Mouse (Mus musculus) T-helper 17 cell (primary cell): ENCODE data around the gene Man1a.

Source experiments
- in situ Hi-C, 2 experiments: fragments of 300-600 bp; cut with MboI, MseI; formaldehyde crosslinking; loops; 1 replicate in 1 of 2; 2 replicates in 1 of 2; pipeline ENCODE4 v1.15.1; 2025; ENCODE audit warnings: high pct_unique_total_duplicates in 2 of 2

Gene Man1a

DNA sequence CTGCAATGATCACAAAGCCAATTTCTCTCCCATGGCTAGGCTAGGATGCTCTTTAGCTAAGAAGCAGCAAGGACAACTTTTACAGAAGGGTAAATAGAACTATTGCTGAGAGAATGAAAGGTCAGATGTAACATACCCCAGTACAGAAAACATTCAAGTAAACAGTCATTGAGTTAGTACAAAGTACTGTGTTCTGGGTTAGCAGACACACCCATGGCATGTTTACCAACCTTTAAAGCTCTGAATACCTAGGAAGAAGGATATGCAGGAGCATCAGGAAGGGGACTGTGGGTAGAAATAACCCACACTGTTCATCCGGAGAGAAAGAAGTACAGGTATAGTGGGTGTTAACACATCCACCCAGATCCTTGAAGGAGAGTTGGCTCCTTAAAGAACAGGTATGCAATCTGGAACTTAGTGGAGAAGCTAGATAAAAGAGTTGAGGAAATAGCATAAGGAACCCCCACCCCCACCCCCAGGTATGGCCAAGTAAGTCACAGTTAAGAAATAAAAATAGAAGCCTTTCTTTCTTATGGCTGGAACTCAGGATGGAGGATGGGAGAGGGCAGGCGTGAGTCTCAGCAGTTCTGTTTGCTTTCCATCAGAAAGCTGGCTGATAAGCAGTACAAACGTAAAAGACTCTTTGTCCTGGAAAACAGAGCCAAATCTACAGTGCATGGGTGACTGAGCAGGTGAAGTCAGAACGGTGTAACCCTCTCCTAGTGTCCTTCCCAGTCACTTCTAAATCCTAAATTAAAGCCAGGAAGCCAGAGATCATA, 146.5 kb downstream of the Man1a start:
- in situ Hi-C loops, result no loop called here

DNA sequence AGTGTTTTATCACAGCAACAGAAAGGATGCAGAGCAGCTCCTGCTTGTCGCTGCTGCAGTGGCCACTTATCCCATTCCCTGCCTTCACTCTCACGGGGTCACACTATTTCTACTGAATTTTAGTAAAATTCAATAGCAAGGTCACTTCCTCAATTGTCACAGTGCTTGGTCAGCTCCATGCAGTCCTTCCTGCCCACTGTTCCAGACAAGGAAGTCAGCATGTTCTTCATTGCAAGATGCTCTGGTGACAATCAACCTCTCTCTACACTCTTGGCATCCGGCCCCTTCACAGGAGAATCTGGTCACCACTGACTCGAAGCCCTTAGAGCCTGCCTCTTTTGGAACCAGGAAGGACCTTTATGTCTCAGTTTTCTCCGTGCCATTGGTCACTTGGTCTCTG, 148.5 kb downstream of the Man1a start:
- in situ Hi-C loops, result no loop called here

DNA sequence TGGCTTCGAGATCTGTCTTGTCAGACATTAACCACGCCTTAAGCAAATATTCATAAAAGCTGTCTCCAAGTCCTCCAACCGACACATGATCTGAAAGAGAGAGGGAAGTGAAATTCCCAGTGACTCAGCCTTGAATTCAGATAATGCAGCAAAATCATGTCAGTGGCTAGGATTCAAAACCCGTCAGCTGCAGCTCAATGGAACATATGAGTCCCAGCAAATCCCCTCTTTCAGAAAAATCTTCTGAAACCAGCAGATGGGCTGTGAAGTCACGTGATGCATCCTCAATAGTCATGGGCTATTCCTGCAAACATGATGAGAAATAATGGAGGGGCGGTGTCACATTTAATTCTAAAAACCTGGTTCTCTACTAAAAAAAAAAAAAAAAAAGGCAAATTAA, 151.0 kb downstream of the Man1a start:
- in situ Hi-C loops, result no loop called here

DNA sequence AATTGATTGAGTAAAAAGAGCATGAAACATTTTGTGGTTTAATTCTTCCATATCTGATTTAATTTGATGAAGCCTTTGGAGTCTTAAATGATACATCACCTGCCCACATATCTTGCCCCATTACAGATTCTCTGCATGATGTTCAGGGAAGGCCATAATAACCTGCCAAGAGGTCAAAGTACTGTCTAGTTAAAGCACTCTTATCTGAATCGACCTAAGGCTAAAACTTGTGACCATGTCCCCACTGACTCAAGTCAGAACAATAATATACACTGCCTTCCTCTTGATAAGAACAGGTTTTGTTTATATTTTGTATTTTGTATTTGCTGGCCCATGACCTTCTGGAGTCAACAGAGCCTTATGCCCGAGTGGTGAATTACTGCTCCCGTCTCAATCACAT, 154.2 kb downstream of the Man1a start:
- in situ Hi-C loops, result no loop called here

DNA sequence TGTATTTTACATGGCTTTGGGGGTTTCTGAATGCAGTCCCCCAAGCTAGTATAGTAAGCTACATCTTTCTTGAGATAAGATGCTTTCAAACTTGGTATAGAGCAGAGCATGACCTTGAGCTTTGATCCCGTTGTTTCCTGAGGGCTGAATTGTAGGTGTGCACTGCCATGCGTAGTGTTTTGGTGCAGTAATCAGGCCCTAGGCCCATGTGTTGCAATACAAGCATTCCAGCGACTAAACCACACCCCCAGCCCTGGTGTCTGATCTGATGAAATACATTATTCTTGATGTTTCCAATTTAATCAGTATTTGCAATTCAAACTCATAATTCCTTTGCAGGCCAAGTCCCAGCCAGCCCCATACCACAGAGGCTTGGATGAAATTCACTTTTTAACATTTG, 158.9 kb downstream of the Man1a start:
- in situ Hi-C loops, result no loop called here

DNA sequence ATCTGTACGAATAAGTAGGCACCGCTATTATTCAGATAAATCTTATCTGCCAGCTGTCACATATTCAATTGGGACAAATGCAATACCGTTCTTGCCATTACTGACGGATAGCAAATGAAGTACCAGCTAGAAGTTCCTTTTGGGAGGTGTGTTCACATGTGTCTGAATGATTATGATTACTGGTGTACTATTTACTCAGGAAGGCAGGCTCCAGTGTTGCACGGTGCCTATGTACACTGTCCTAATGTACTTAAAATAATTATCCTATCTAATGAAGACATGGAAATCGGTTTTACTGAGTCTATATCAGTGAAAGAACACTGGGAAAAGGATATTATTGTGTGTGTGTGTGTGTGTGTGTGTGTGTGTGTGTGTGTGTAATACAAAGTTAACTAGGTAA, 160.7 kb downstream of the Man1a start:
- in situ Hi-C loops, result no loop called here

DNA sequence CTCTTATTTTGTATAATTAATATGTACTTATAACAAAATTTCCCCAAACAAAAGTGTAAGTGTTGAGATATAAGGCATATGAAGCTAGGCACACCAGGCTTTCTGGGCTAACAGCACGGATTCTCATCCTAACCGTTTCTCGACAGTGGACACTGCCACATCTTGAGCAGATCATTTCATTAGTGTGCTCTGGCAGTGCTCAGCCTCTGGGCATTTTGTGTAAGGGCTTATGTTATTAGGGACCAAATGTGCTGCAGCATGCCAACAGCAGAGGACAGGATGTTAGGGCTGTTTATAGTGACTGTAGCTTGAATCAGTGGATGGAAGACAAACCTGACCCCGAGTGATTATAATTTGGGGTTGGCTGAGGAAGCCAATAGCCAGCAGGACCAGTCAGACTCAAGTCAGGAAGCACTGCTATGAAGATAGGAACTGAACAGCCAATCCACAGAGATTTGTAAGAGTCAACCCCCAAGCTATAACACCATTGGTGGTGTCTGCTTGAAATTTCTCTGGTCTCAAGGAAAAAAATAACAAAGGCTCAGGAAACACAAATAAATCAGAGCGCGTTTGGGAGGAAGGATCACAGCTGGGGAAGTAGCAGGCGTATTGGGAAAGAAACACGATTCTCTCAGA, 161.3 kb downstream of the Man1a start:
- in situ Hi-C loops, result no loop called here

DNA sequence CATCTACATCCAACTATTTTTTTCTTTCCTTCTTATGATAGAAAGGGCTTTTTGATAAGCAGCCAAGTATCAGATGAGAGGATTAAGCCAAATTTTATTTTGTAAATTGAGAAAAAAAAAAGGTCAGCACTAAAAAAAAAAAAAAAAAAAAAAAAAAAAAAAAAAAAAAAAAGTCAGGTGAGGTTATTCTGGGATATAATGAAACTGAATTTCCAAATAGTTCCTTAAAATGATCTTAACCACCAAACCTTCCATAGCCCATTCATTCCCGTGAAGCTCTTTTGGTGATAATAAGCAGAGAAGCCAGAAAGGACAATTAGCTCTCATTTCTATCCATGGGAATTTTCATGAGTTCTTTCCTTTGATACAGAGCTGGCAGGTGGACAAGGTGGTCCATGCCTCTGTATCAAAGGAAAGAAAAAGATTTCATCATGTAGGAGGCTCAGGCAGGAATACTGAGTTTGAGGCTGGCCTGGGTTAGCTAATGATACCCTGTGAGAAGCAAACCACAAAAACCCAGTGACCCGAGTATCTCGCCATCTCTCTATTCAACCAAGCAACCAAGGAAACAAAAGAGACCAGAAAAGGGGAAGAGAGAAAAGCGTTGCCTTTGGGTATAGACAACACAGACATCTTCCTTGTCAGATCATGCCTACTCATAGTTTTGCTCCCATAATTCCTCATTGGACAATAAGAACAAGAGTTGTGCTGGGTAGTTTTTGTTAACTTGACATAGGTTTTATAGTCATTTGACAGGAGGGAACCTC, 162.7 kb downstream of the Man1a start:
- in situ Hi-C loops, result no loop called here

DNA sequence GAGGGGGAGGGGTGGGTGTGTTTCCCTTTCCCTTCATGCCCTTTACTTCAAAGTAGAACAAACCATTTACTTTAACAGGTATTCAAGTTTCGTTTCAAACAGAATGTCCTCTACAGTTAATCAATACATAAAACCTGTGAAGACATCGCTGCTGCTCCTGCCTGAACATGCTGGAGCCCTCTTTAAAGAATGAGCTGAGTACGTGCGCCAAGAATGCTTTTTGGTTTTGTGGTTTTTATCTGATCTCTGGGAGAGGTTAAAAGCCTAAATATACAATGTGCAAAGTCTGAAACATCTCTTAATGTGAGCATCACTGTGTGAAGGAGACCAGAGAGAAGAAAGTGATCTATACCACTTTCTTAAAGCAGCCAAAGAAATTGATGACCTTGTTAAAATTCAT, 186.9 kb downstream of the Man1a start:
- in situ Hi-C loops, result no loop called here

DNA sequence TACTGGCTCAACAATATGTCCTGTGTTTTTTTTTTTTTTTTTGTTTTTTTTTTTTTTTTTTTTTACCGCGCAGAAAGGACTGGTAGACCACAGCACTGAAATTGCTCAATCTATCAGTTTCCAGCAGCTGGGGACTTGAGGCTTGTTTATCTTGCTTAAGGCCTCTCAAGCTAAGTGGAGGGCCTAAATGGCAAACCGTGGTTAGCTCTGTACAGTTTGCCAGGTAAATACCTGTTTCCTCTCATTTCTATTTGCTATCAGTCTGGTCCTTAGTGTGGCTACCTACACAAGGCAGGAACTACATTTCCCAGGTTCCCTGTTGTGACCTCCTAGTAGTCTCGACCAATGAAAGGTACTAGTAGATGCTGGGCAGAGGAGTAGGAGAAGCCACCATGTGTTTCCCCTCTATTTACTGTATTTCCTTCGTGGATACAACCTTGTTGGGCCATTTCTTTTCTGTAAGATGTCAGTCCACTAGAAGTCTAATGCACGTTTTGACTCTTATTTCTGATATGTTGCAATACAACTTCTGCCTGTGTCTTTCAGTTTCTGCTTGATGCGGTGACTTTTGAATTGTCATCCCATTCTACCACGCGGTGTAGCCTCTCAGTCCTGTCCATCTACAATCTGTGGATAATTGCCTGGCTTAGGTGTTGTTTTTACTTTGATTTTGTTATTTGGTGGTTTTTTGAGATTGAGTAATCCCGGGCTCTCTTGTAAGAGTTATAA, 187.9 kb downstream of the Man1a start:
- in situ Hi-C loops, result no loop called here

DNA sequence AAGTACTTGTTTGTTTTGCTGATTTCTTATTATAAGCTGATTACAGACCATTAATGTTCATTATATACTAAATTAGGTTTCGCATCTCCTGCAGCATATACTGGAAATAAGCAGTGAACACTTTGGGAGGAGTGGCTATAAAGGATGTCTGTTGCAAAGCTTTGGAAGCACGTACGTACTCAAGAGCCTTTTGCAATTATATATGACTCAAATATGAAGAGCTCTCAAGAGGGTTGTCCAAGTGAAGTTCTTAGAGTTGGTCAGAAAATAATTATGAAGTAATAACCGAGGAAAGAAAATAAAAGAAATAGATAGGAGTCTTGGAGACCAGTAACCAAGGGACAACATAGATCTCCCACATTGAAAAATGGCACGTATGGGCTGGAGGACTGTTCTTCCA, 189.9 kb downstream of the Man1a start:
- in situ Hi-C loops, result no loop called here

DNA sequence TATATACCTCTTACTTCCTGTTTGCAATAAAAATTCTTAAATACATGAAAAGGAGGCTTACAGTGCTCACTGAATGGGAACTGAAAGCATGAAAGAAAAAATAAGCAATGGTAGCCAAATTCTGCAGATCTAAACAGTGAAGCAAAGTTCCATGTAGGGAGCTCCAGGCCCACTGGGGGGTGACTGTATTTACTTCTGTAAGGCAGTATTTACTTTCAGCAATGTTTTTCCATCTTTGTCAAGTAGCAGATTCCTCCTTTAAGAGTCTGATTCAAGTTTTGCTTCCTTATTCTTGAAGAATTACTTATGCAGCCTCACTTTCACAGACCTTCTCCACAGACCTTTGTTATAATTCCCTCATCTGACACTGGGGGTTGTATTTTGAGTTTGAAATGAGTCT, 195.1 kb downstream of the Man1a start:
- in situ Hi-C loops, result no loop called here

DNA sequence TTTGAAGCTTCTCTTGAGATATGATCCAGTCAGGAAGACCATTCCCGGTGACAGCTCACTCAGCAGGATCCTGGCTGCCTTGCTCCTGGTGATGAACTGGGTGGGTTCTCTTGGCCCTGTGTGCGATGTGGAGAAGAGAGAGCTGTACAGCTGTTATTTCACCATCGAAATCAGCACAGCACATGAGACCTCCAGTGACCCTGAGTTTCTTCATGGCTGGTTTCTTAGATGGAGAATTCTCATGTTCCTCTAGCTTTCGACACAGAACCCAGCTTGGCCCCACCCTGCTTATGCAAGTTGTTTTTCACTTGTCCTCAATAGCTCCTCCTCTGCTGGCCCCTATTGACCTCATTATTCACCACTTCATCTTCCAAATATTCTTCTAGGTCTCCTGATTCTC, 200.5 kb downstream of the Man1a start:
- in situ Hi-C loops, result no loop called here

DNA sequence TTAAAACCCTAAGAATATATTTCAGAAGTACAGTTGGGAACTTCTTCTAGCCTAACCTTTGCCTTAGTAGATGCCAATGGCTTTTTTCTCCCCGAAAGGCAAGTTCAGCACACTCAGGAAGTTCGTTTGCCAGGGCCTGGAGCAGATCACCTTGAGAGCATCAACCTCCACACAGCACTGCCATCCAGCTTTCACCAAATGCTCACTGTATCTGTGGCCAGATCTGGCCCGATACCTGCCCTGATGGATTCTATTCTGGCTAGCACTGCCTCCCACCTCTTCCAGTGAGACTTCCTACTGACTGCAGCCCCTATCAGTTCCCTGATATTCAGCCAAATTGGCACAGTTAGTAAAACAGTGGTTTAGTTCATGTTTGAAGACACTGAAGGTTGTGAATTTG, 202.2 kb downstream of the Man1a start:
- in situ Hi-C loops, result loop anchor here in 1 of 2 experiments (25.0 kb wide), 1 partner anchor 1188 kb away; no protein-coding TSS in a partner anchor

DNA sequence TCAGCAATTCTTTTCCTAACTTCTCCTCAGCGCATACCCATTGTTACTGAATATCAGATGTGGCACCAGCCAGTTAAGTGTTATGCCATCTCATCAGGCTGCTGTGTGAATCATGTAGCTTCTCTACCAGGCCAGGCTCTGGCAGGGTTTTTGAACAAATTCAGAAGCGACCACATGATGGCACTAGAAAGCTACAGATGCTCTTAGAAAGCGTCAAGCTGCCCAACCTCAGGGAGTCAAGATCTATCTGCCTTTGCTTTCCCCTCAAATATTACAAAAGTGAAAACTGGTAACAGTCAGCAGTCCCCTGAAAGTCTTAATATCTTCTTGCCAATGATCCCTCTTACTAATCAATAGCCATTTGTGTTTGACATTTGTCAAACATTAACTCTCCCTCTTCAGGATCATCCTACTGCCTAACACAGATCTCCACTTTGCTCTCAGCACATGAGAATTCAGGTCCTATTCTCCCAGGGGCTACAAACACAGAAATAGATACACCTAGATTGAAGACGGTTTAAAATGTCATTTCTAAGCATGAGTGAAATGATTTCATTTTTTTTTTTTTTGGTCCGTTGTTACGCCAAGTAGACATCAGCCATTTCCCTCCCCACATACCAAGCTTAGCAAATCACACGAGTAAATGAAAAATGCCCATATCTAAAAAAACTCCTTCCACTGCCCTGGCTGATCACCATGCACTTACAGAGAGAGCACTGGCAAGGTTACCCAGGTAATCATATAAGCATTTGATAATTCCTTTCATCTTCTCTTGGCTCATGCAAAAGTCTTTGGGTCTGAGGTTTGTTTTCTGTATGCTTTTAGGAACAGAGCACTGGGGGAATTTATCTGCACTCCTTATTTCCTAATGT, 212.7 kb downstream of the Man1a start:
- in situ Hi-C loops, result loop anchor here in 1 of 2 experiments (25.0 kb wide), 1 partner anchor 1199 kb away; no protein-coding TSS in a partner anchor

DNA sequence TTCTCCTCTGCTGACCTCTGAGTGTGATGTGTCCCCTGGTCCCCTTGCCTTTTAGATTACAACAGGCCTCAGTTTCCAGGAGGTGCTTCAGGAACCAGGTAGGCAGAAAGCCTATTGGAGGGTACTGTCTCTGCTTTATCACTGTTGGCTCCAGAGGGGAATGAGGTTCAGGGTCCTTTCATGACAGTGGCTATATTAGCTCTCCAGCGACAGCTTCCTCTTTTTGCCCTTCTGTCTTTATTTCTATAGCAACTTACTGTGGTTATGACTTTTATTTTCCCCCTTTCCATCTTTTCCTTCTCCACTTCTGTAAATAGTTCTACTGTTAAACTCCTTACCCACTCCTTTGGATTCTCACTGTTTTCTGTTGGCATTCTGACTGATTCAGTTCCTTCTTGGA, 216.5 kb downstream of the Man1a start:
- in situ Hi-C loops, result loop anchor here in 1 of 2 experiments (25.0 kb wide), 1 partner anchor 1202 kb away; no protein-coding TSS in a partner anchor

DNA sequence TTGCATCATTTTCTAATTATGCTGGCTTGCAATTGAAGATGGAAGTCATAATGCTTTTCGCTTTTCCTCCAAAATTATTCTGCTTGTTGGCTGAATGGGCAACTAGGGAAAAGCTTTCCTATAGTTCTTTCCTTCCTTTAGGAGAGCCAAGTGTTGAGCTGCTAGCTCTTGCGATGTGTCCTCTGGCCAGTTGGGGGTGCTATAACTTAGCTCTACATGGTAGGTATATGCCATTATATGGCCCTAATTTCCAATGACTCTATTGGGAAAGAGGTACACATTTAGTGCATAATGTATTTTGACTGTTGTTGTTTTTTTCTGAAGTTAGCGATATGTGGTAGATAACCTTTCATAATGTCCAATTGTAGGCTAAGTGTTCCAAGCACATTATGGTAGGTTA, 217.2 kb downstream of the Man1a start:
- in situ Hi-C loops, result loop anchor here in 1 of 2 experiments (25.0 kb wide), 1 partner anchor 1203 kb away; no protein-coding TSS in a partner anchor
